Mouse (Mus musculus): ENCODE data around the gene Prrt1. TPM values are rescaled to one million over a fixed set of nuclear protein-coding genes. Genes with fewer than 3 reads are reported as not detected.
A peak's percentile ranks its signal among the peaks of the same experiment; 100 is the strongest.

The Prrt1 gene
- total RNA-seq, 1 experiment from 2014 or later: 8.7 TPM

GRCm38 (mm10) chr17:34597566-34598095 is 31.7 kb upstream of the Prrt1 start, which contains the start of gene Ager:
Gene Ager, plus strand, starts transcription at chr17:34597862.
- no peak for DNase-seq

- no peak for DNase-seq
Measured at GRCm38 (mm10) chr17:34599891-34600290, 29.4 kb upstream of the Prrt1 start.

- DNase-seq: no peak
Measured at GRCm38 (mm10) chr17:34601796-34602195, 27.5 kb upstream of the Prrt1 start.

GRCm38 (mm10) chr17:34603375-34604060 is 25.8 kb upstream of the Prrt1 start, which contains the start of gene Rnf5:
Gene Rnf5, minus strand, starts transcription at chr17:34603690.
- peak; percentile 98 for DNase-seq

GRCm38 (mm10) chr17:34604061-34604508 is 25.2 kb upstream of the Prrt1 start, which contains the start of gene Agpat1:
Gene Agpat1, plus strand, starts transcription at chr17:34604262.
- peak; percentile 100 for DNase-seq

- peak; percentile 86 for DNase-seq
Measured at GRCm38 (mm10) chr17:34604511-34605237, 24.7 kb upstream of the Prrt1 start.

GRCm38 (mm10) chr17:34605609-34606008 is 23.7 kb upstream of the Prrt1 start:
- peak; percentile 98 for DNase-seq

GRCm38 (mm10) chr17:34606186-34607039 is 22.9 kb upstream of the Prrt1 start:
- DNase-seq: peak; percentile 54

- DNase-seq: no peak
Measured at GRCm38 (mm10) chr17:34607997-34608396, 21.3 kb upstream of the Prrt1 start.

- DNase-seq: no peak
Measured at GRCm38 (mm10) chr17:34611050-34611449, 18.3 kb upstream of the Prrt1 start.

- DNase-seq: no peak
Measured at GRCm38 (mm10) chr17:34613054-34613645, 16.2 kb upstream of the Prrt1 start.

GRCm38 (mm10) chr17:34613830-34614229 is 15.5 kb upstream of the Prrt1 start:
- no peak for DNase-seq

- no peak for DNase-seq
Measured at GRCm38 (mm10) chr17:34615871-34616270, 13.5 kb upstream of the Prrt1 start, which contains the start of gene Egfl8. Gene Egfl8, minus strand, starts transcription at chr17:34615971.

GRCm38 (mm10) chr17:34618999-34619398 is 10.3 kb upstream of the Prrt1 start:
- DNase-seq: peak; percentile 87

GRCm38 (mm10) chr17:34621006-34621405 is 8.3 kb upstream of the Prrt1 start:
- DNase-seq: no peak

GRCm38 (mm10) chr17:34623161-34623560 is 6.2 kb upstream of the Prrt1 start:
- no peak for DNase-seq

GRCm38 (mm10) chr17:34624981-34625380 is 4.4 kb upstream of the Prrt1 start:
- DNase-seq: no peak

- no peak for DNase-seq
Measured at GRCm38 (mm10) chr17:34626062-34626772, 3.1 kb upstream of the Prrt1 start.

- DNase-seq: peak; percentile 59
Measured at GRCm38 (mm10) chr17:34626773-34627092, 2.6 kb upstream of the Prrt1 start.

- DNase-seq: peak; percentile 95
Measured at GRCm38 (mm10) chr17:34627093-34627942, 2.0 kb upstream of the Prrt1 start.
